Mouse (Mus musculus) embryonic facial prominence, embryonic 10.5 days (tissue): ENCODE results near the gene Esrrg. TPM values are rescaled to one million over a fixed set of nuclear protein-coding genes. Genes with fewer than 3 reads are reported as not detected.

ENCODE experiments used
- DNase-seq: peaks from one replicate; pipeline ENCODE4 v3.0.0-alpha.2; 2017; ENCODE audit warnings: low spot score
- H3K27ac ChIP-seq: fragments of 300-500 bp; sonication (generic); replicated peaks from 2 replicates; pipeline ENCODE4 v1.5.1; 2016; ENCODE audit warnings: mild to moderate bottlenecking
- H3K27me3 ChIP-seq: fragments of 300-500 bp; sonication (generic); replicated peaks from 2 replicates; pipeline ENCODE4 v1.6.1; 2016; ENCODE audit warnings: low read depth, mild to moderate bottlenecking; ENCODE audit not compliant: poor library complexity, severe bottlenecking
- H3K36me3 ChIP-seq: fragments of 300-500 bp; sonication (generic); replicated peaks from 2 replicates; pipeline ENCODE4 v1.6.1; 2016; ENCODE audit warnings: mild to moderate bottlenecking, moderate library complexity
- H3K4me1 ChIP-seq: fragments of 300-500 bp; sonication (generic); 2 replicates; pipeline ENCODE4 v1.6.1; 2016
- H3K4me3 ChIP-seq: fragments of 300-500 bp; sonication (generic); 2 replicates; pipeline ENCODE4 v1.5.1; 2016; ENCODE audit warnings: mild to moderate bottlenecking, moderate library complexity
- H3K9me3 ChIP-seq: fragments of 300-500 bp; sonication (generic); 2 replicates; pipeline ENCODE4 v1.6.1; 2016; ENCODE audit warnings: mild to moderate bottlenecking
- WGBS: fragments of 180-500 bp; shearing (Covaris S2); methylation state at CpG from one replicate; pipeline ENCODE4 v1.1.7; 2016; 5-methylcytosine and 5-hydroxymethylcytosine counted together
- polyA plus RNA-seq: library from polyadenylated mRNA; unstranded; fragments of >200 nt; fragmentation: Nextera tagmentation; extraction: Ambion mirVana; gene quantifications from 2 replicates; pipeline ENCODE4 v1.2.1, GENCODE M21; 2016

Esrrg gene
- 1.1 and 2.5 TPM in 2 replicates for polyA plus RNA-seq

GRCm38 (mm10) chr1:187608261-187608921 lies at the start of gene Esrrg:
Gene Esrrg (plus strand): TSS chr1:187608791.
- Histone ChIP-seq H3K27ac (peak within 1 kb of the TSS; percentile 65), H3K9me3 (no peaks in the 10 kb centered on the region), H3K4me1 (peaks cover 78% of the 10 kb centered on the region), H3K36me3 (no peaks in the 10 kb centered on the region), H3K4me3 (peak within 1 kb of the TSS; percentile 63), H3K27me3 (peaks cover 92% of the 10 kb centered on the region)
- DNase-seq, result peak; percentile 58
- WGBS, result under 1% methylated on average over 21 of the region's 21 CpGs

DNA sequence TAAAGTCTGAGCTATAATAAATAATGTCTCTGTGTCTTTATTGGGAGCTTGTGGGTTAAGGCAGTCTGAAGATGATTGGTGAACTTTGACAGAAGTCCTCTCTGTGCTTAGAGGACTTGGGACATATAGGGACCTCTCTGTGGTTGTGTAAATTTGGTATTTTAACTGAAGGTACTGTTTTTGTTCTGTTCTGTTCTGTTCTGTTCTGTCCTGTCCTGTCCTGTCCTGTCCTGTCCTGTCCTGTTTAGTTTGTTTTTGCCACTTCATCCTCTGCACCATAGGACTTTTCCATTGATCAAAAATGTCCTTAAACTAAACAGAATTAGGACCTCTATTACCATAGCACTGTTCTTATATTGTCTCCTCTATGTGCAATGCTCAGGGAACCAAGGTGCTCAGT lies 24.6 kb upstream of the Esrrg start:
- Histone ChIP-seq H3K36me3 (no peaks in the 10 kb centered on the region), H3K9me3 (no peaks in the 10 kb centered on the region), H3K27me3 (no peaks in the 10 kb centered on the region), H3K4me3 (no peak overlapping the region), H3K4me1 (no peaks in the 10 kb centered on the region), H3K27ac (no peak overlapping the region)
- no peak for DNase-seq

DNA sequence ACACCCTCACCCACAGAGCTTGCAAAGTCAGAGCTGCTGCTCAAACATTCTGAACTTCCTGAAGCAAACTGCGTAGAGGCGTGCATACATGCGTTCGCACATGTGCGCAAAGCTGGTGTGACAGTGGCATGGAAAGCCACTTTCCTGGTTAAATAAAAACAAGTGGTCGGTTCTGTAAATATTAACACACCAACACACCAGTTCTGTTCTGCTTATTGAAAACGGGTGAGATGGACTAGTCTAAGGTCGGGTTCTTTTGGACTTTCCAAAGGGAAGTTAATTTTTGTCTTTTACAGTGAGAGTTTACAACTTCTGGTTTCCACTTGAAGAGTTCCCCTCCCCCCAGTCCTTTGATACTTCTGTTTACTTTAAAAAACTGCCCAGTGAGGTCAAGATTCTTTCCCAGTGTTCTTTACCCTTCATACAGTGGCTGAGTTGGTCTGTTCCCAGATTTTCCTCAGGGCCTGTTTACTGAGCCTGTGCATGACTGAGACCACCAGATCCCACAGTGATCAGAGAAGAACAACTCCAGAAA lies 22.0 kb upstream of the Esrrg start:
- Histone ChIP-seq H3K4me1 (no peaks in the 10 kb centered on the region), H3K9me3 (no peaks in the 10 kb centered on the region), H3K27ac (no peak overlapping the region), H3K27me3 (0 out of 2 replicates have a peak, but pooled peaks cover 3% of the 10 kb centered on the region), H3K36me3 (no peaks in the 10 kb centered on the region), H3K4me3 (no peak overlapping the region)
- WGBS, result 90% methylated on average over 8 of the region's 8 CpGs
- no peak for DNase-seq

- H3K27me3 ChIP-seq, result peaks cover 68% of the 10 kb centered on the region
- no peak for DNase-seq
- H3K4me1 ChIP-seq, result peaks cover 42% of the 10 kb centered on the region
- peaks cover 5% of the 10 kb centered on the region; the same call in 1 of the 2 replicates for H3K9me3 ChIP-seq
- H3K36me3 ChIP-seq, result no peaks in the 10 kb centered on the region
- 44% methylated on average over 2 of the region's 2 CpGs for WGBS
- H3K27ac ChIP-seq, result no peak overlapping the region
- H3K4me3 ChIP-seq, result no peak overlapping the region
Observed at GRCm38 (mm10) chr1:187602942-187603341, 5.6 kb upstream of the Esrrg start.

- peak; percentile 34 for DNase-seq
- Histone ChIP-seq H3K27me3 (peaks cover 80% of the 10 kb centered on the region), H3K9me3 (peaks cover 5% of the 10 kb centered on the region; the same call in 1 of the 2 replicates), H3K4me1 (peaks cover 53% of the 10 kb centered on the region), H3K36me3 (no peaks in the 10 kb centered on the region), H3K4me3 (peak overlapping the region; percentile 25; the same call in 1 of the 2 replicates), H3K27ac (no peak overlapping the region)
- 1% methylated on average over 11 of the region's 11 CpGs for WGBS
Observed at GRCm38 (mm10) chr1:187604063-187604484, 4.5 kb upstream of the Esrrg start.

DNA sequence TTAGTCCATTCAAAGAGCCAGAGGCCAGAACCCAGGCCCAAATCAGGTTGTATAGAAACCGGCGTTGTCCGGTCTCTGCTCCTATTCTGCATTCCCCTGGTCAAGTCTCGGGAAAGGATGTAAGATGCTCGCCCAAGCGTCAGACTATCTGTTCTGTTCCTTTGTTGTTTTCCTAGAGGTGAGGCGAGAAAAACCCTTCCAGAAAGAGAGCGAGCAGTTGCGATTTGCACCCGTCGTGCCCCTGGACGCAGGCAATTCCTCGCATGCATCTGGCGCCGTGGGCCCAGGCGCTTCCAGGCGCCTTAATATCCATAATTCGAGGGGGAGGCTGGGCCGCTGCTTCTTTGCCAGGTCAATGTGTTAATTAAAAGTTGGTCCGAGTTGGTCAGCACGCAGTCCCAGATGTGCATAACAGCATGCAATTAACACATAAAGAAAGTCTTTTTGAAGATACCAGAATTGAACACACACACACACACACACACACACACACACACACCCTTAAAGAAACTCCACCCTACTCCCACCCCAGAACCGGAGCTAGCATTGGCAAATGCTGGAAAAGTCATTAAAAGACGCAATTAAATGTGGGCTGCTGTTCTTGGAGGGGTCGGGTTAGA lies 3.8 kb upstream of the Esrrg start:
- Histone ChIP-seq H3K27me3 (peaks cover 84% of the 10 kb centered on the region), H3K36me3 (no peaks in the 10 kb centered on the region), H3K27ac (no peak overlapping the region), H3K4me1 (peaks cover 60% of the 10 kb centered on the region), H3K9me3 (peaks cover 5% of the 10 kb centered on the region; the same call in 1 of the 2 replicates), H3K4me3 (peak overlapping the region; percentile 43)
- peak; percentile 51 for DNase-seq
- WGBS, result 2% methylated on average over 24 of the region's 24 CpGs

GRCm38 (mm10) chr1:187605391-187606270 lies 3.0 kb upstream of the Esrrg start:
- Histone ChIP-seq H3K4me1 (peaks cover 66% of the 10 kb centered on the region), H3K36me3 (no peaks in the 10 kb centered on the region), H3K27me3 (peaks cover 92% of the 10 kb centered on the region), H3K4me3 (peak overlapping the region; percentile 43), H3K9me3 (peaks cover 5% of the 10 kb centered on the region; the same call in 1 of the 2 replicates), H3K27ac (no peak overlapping the region)
- DNase-seq, result peak; percentile 67
- WGBS, result 1% methylated on average over 32 of the region's 32 CpGs

DNA sequence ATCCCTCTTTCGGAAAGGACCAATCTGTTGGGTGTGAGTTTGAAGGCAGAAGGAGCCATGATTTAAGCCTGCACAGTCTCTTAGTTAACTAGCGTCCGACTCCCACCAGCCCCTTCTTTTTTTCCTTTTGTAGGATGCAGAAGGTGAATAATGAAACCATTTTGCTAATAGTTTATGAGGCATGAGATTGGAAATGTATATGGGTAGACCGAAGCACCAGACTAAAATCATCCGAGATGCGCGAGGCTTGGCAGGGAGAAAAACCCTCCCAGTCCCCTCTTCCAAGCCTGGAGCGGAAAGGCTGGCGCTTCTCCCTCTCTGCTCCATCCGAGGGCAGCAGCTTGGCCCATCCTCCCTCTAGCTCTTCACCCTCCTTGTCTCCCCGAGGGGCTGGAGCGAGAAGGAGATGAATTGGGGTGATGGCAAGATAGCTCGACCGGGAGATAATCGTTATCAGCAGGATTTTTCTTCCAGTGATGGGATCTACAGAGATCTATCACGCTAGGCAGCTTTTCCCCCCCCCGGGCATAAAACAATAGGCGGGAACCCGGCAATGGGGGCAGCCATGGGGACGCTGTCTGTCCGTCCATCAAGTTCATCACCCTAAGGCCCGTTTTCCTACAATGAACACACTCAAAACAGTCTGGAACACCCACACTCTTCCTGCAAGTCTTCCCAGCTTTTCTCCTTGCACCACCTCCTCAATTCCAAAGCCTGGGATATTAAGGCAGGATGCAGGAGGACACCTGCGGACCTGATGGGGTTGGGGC lies 2.1 kb upstream of the Esrrg start:
- H3K36me3 ChIP-seq, result no peaks in the 10 kb centered on the region
- WGBS, result 2% methylated on average over 23 of the region's 23 CpGs
- H3K9me3 ChIP-seq, result no peaks in the 10 kb centered on the region
- DNase-seq, result peak; percentile 38
- H3K4me3 ChIP-seq, result peak overlapping the region; percentile 36
- peaks cover 100% of the 10 kb centered on the region for H3K27me3 ChIP-seq
- peaks cover 69% of the 10 kb centered on the region for H3K4me1 ChIP-seq
- H3K27ac ChIP-seq, result no peak overlapping the region

DNA sequence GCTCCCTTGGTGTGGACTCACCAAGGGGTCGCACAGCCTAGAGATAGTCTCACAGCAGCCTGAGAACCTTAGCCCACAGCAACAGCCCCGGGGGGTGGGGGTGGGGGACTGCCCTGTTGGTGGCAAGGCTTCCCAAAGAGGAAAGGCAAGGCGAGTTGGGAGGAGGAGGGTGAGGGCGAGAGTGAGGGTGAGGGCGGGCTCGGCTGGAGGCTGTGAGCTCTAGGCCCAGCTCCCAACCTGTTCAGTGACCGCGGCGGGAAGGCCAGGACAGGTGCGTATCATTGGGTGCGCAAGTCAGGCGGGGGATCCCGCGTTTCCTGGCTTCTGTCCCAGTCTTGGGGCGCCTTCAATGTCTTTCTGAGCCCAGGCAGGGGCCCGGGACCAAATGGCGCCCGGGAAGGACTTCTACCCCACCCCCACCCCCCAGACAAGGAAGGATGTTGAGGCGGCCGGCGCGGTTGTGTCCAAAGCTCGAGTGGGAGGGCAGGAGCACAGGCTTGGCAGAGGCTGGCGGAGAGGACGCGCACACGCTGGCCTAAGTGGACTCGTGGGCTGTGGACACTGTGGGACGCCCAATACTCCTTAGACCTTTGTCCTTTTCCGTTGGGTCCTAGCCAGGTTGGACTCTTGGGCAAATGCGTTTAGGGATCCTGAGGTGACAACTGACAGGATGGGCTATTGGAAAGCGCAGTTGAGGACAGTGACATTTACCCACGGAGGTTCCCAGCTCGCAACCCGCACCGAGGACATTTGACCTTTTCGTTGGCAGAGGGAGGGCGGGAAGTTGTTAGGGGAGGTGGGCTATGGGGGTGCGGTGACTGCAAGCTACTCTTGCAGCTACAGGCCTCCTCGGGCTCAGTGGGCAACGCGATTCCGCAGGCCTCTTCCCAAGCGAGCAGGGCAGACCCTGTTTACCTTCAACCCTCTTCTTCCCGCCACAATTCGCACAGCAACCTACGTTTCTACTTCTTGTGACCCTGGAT lies 1.2 kb upstream of the Esrrg start:
- H3K4me1 ChIP-seq, result peaks cover 78% of the 10 kb centered on the region
- H3K27ac ChIP-seq, result no peak overlapping the region
- peak; percentile 52 for DNase-seq
- H3K9me3 ChIP-seq, result no peaks in the 10 kb centered on the region
- H3K36me3 ChIP-seq, result no peaks in the 10 kb centered on the region
- WGBS, result under 1% methylated on average over 47 of the region's 47 CpGs
- peaks cover 100% of the 10 kb centered on the region for H3K27me3 ChIP-seq
- H3K4me3 ChIP-seq, result peak overlapping the region; percentile 36

DNA sequence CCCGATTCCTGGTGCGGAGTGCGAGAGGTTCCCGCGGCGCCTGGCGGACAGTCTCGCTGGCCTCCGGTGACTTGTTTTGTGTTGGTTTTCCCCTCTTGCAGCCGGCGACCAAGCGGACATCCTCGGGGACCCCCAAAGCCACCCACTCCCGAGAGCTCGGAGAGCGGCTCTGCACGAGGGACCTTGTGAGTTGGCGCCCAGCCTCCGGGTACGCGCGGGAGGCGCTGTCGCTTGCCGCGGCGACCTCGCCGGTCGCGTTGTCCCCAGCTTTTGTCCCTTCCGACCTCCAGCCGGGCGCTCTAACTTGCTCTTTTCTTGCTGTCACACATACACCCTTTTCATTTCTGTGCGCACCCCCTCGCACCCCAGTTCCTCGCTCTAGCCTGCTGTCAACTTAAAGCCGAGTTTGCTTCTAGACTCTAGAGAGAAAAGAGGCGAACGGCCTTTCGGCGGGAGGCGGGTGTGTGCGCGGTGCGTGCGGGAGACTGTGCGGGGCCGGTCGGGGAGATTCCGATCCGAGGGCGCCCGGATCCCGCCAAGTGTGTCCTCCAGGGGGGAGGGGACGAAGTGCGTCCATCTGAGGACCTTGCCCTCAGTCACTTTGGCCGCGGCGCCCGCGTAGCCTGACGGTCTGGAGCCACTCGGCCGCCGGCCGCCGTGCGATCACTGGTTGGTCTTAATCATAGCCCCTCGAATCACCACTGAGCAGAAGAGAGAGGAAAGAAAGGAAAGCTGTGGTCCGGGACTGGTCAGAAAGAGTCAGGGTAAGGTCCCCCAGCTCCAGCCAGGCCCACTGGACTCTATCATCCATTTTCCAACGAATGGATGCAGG lies 646 bp downstream of the Esrrg start:
- Histone ChIP-seq H3K4me1 (peaks cover 72% of the 10 kb centered on the region), H3K9me3 (no peaks in the 10 kb centered on the region), H3K4me3 (peak overlapping the region; percentile 63), H3K36me3 (no peaks in the 10 kb centered on the region), H3K27ac (peak overlapping the region; percentile 65), H3K27me3 (peaks cover 83% of the 10 kb centered on the region)
- WGBS, result under 1% methylated on average over 72 of the region's 72 CpGs
- DNase-seq, result peak; percentile 75
